Mouse (Mus musculus): ENCODE results near the gene Tbck.

The Tbck gene

GRCm38 (mm10) chr3:132683447-132684230, at the start of gene Tbck:
Tbck (plus strand) TSS chr3:132684144.
- DNase-seq (ENCODE audit: low spot score in 2 of 2): peak; percentile 95 to 96

- DNase-seq (ENCODE audit: low spot score in 2 of 2): no peak
Observed at GRCm38 (mm10) chr3:132637080-132637479, 46.9 kb upstream of the Tbck start.

DNA sequence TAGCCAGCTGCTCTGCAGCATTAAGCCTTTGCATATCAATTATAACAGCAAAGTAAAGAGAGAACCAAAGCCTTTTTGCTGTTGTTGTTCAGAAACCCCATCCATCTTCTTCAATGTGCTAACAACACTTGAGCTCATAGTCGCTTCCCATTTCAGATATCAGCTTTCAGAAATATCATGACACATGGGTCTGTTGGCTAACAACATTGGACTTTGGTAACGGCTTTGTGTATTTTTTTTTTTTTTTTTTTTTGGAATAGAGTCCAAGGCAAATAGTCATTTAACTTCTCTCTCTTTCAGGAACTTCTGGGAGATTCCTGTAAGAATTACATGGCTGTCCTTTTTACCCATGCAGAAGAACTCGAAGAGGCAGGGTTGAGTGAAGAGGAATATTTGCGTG, 39.9 kb upstream of the Tbck start:
- DNase-seq (ENCODE audit: low spot score in 2 of 2): no peak

DNA sequence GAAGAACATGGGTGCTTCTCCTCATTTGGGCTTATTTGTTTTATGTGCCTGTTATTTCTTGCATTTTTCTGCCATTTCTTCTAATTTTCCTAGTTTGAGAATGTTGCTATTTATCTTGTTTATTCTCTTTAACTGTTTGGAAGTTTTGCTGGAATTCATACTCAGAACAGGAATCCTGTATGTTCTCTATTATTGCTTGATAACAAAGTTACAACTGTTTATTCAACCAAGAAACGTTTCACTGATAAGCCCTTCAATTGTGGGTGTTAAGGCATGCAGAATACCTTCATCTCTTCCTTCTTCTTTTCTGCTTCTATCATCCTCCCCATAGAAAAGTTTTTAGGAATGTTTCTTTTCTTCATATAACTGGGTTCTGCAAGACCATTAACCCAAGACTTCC, 37.1 kb upstream of the Tbck start:
- no peak for DNase-seq (ENCODE audit: low spot score in 2 of 2)

DNA sequence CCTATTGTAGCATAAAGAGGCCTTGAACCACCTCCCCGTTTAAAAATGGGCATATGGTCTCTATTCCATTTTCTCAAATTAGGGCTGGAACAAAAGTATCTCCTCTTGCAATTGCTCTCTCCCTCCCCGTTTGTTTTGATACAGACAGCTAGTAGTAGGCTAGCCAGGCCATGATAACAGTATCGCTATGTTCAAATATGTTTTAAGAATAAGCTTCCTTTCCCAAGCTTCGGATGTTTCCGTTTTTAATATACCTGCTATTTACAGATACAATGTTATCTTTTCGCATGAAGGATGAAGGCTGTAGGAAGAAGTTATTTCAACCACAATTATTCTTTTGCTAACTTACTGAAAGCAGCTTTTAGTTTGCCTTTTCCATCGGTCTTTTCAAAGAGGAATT, 34.6 kb upstream of the Tbck start:
- DNase-seq (ENCODE audit: low spot score in 2 of 2): no peak

- DNase-seq (ENCODE audit: low spot score in 2 of 2): no peak
Observed at GRCm38 (mm10) chr3:132650191-132650590, 33.8 kb upstream of the Tbck start.

GRCm38 (mm10) chr3:132651776-132652175, 32.2 kb upstream of the Tbck start:
- peak in 1 of 2 experiments; percentile 7 for DNase-seq (ENCODE audit: low spot score in 2 of 2)

DNA sequence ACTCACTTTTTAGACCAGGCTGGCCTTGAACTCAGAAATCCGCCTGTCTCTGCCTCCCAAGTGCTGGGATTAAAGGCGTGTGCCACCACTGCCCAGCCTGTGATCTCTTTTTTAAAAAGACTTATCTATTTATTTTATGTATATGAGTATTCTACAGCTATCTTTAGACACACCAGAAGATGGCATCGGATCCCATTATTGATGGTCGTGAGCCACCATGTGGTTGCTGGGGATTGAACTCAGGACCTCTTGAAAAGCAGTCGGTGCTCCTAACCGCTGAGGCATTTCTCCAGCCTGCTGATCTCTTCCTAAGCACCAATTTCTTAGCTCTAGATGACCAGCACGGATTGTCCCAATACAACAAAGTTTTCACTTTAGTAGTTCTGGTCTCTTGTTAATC, 30.0 kb upstream of the Tbck start:
- DNase-seq (ENCODE audit: low spot score in 2 of 2): no peak

DNA sequence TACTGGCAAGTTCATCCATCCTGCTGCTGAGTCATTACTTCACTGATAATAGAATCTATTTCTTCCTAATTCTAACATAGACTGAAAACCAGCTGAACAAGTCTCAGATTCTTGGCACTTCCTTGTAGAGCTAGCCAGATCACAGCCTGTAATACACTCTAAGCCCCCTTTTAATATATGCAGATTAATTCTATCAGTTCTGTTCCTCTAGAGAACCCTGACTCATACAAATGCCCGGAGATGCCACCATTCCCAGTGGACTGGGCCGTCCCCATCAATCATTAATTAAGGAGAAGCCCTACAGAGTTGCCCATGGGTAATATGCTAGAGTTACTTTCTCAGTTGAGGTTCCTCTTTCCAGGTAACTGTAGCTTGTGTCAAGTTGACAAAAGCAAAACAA, 28.0 kb upstream of the Tbck start:
- DNase-seq (ENCODE audit: low spot score in 2 of 2): no peak

- no peak for DNase-seq (ENCODE audit: low spot score in 2 of 2)
Observed at GRCm38 (mm10) chr3:132677494-132677893, 6.5 kb upstream of the Tbck start.

- DNase-seq (ENCODE audit: low spot score in 2 of 2): no peak
Observed at GRCm38 (mm10) chr3:132684231-132684928, 436 bp downstream of the Tbck start, which contains the start of gene Aimp1. Aimp1 (minus strand) TSS chr3:132684370.

DNA sequence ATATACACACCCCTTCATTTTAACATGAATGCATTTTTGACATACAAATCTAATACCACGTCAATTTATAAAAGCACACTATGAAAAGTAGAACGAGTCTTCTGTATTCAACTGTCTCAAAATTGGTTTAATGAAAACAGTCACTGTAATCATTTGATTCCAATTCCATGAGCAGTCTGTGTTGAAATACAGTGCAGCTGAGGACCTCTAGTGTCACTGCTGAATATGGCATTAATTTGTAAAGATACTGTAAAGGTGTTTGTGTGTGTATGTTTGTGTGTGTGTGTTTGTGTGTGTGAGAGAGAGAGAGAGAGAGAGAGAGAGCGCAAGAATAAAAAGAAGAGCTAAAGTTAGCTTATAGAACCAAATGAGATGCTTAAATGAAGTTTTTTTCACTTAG, 17.4 kb downstream of the Tbck start:
- no peak for DNase-seq (ENCODE audit: low spot score in 2 of 2)

- no peak for DNase-seq (ENCODE audit: low spot score in 2 of 2)
Observed at GRCm38 (mm10) chr3:132704216-132704615, 20.3 kb downstream of the Tbck start.

DNA sequence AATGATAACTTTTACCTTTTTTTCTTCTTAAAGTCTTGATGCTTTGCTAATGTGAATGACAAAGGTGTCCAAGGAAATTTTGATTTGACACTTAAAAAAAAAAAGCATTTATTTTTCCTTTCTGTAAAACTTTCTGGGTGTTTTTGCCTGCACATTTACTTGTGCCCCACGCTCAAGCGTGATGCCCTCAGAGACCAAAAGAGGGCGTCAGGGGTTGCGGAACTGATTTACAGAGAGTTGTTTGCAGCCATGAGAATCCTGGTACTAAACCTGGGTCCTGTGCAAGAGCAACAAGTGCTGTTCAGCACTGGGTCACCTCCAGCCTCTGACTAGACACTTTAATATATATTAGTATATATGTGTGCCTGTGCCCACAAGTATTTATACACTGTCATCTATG, 23.0 kb downstream of the Tbck start:
- no peak for DNase-seq (ENCODE audit: low spot score in 2 of 2)

- no peak for DNase-seq (ENCODE audit: low spot score in 2 of 2)
Observed at GRCm38 (mm10) chr3:132713913-132714312, 30.0 kb downstream of the Tbck start.

DNA sequence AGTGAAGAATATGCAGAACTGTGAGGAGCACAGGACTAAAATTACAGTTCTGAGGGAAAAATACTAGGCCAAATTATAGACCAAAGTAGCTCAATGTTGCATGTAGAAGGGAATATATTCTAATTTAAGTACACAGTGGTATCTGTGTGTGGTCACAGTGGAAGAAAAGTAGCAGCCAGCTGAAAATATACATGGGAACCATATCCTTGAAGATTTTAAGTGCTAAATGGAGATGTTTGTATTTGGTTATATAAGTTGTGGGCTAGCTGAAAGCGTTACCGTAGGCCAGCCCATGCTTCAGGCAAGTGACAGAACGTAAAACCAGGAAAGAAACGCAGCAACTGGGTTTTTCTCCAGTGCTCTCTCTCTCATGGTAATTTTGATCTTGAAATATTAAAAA, 33.4 kb downstream of the Tbck start:
- no peak for DNase-seq (ENCODE audit: low spot score in 2 of 2)

- peak; percentile 22 to 50 for DNase-seq (ENCODE audit: low spot score in 2 of 2)
Observed at GRCm38 (mm10) chr3:132724326-132724725, 40.4 kb downstream of the Tbck start.

DNA sequence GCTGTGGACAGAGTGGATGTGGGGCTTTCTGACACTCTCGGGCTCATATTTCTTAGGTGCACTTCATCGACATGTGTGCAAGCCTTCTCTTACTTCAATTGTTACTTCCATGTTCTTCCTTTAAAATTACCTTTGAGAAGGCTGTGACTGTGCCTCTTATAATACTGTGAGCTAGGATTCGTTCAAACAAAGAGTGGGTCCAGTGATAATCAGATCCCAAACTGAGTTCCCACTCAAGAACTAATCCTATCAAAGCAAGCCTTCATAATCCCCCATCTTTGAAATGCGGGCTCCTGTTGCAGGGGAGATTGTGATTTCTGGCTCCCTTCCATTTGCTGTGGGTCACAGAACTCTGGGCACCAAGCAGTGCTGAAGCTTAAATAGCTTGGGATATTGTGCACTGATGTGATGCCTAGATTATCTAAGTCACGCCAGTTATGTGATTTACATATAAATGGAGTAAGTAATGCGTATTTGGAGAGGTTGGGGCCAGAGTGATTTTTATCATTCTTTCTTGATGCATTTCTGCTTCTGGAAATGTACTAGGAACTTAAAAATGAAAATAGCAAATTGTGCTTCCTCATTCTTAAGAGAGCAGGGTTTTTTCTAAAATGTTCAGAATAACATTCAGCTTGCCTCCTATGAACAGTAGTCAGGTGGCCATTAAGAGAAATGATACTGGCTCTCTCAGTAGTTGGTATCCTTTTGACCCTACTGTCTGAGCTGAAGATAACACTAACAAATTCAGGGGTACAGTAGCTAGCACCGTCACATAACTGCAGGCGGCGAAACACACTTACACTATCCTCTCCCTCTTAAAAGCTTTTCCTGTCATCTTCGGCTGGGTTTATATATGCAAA, 60.6 kb downstream of the Tbck start:
- no peak for DNase-seq (ENCODE audit: low spot score in 2 of 2)

GRCm38 (mm10) chr3:132747036-132747435, 63.1 kb downstream of the Tbck start:
- DNase-seq (ENCODE audit: low spot score in 2 of 2): peak; percentile 16 to 62

GRCm38 (mm10) chr3:132747766-132748165, 63.8 kb downstream of the Tbck start:
- DNase-seq (ENCODE audit: low spot score in 2 of 2): no peak

DNA sequence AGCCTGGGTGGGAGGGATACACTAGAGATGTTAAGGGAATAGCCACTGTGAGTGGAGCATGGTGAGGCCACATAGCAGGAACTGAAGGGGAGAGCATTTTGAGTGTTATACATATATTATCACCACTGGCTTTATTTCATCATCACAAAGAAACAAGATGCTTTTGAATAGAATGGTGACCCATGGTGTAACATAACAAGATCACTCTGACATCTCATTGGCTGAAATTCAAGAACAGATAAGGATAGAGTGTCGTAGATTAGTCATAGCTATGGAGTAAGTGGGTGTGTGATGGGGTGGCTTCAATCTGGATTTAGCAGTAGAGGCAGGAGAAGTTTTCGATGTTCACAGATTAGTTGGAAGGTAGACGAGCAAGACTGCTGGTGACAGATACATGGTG, 64.8 kb downstream of the Tbck start:
- DNase-seq (ENCODE audit: low spot score in 2 of 2): peak in 1 of 2 experiments; percentile 8

- DNase-seq (ENCODE audit: low spot score in 2 of 2): no peak
Observed at GRCm38 (mm10) chr3:132752772-132753171, 68.8 kb downstream of the Tbck start.
